Mouse (Mus musculus) heart, postnatal 0 days (tissue): ENCODE data around the gene Zfp541. TPM values are rescaled to one million over a fixed set of nuclear protein-coding genes. Genes with fewer than 3 reads are reported as not detected.

ENCODE experiments used
- ATAC-seq: fragments of 200-750 bp; cut with Nextera tagmentation; 2 replicates; pipeline ENCODE4 v1.8.0; 2017; ENCODE audit warnings: low read depth, moderate number of reproducible peaks, moderate library complexity; ENCODE audit not compliant: insufficient read depth
- DNase-seq: peaks from one replicate; pipeline ENCODE4 v3.0.0-alpha.2; 2016; ENCODE audit warnings: low spot score
- H3K27ac ChIP-seq: fragments of 300-500 bp; sonication (generic); 2 replicates; pipeline ENCODE4 v1.5.1; 2014; ENCODE audit warnings: low read depth, mild to moderate bottlenecking
- H3K27me3 ChIP-seq: fragments of 300-500 bp; sonication (generic); 2 replicates; pipeline ENCODE4 v1.6.1; 2014; ENCODE audit warnings: low read length, mixed read lengths; ENCODE audit not compliant: control insufficient read depth, insufficient read depth
- H3K36me3 ChIP-seq: fragments of 300-500 bp; sonication (generic); replicated peaks from 2 replicates; pipeline ENCODE4 v1.6.1; 2014; ENCODE audit warnings: low read length, mixed read lengths; ENCODE audit not compliant: control insufficient read depth, insufficient read depth
- H3K4me1 ChIP-seq: fragments of 300-500 bp; sonication (generic); 2 replicates; pipeline ENCODE4 v1.6.1; 2014; ENCODE audit warnings: antibody characterized with exemption; ENCODE audit not compliant: control insufficient read depth, insufficient read depth
- H3K4me2 ChIP-seq: fragments of 300-500 bp; sonication (generic); 2 replicates; pipeline ENCODE4 v1.6.1; 2014; ENCODE audit warnings: low read depth, mild to moderate bottlenecking, low read length, moderate library complexity
- H3K4me3 ChIP-seq: fragments of 300-500 bp; sonication (generic); 2 replicates; pipeline ENCODE4 v1.5.1; 2014; ENCODE audit warnings: low read depth, low read length
- H3K9ac ChIP-seq: fragments of 300-500 bp; sonication (generic); replicated peaks from 2 replicates; pipeline ENCODE4 v1.6.1; 2014; ENCODE audit warnings: low read depth, low read length, mixed read lengths
- H3K9me3 ChIP-seq: fragments of 300-500 bp; sonication (generic); replicated peaks from 2 replicates; pipeline ENCODE4 v1.6.1; 2016; ENCODE audit warnings: low read length; ENCODE audit not compliant: control insufficient read depth
- CTCF ChIP-seq: IDR thresholded peaks from 2 replicates; pipeline ENCODE4 v1.5.1; 2016; ENCODE audit warnings: antibody characterized with exemption, control low read depth, low read depth
- EP300 ChIP-seq: IDR thresholded peaks from 2 replicates; pipeline ENCODE4 v1.6.1; 2016; ENCODE audit warnings: antibody characterized with exemption, low read depth
- WGBS: fragments of 180-500 bp; shearing (Covaris S2); extraction: QIAGEN DNeasy Blood & Tissue Kit; methylation state at CpG from one replicate; pipeline ENCODE4 v1.1.7; 2014; 5-methylcytosine and 5-hydroxymethylcytosine counted together
- polyA plus RNA-seq: library from polyadenylated mRNA; unstranded; fragments of >200 nt; fragmentation: Nextera tagmentation; extraction: Ambion mirVana; gene quantifications from 2 replicates; pipeline ENCODE4 v1.2.1, GENCODE M21; 2015
- total RNA-seq: library from RNA; depleted of rRNA; stranded (reverse); fragments of >200 nt; gene quantifications from 2 replicates; pipeline ENCODE4 v1.2.3, GENCODE M21; 2014; ENCODE audit warnings: low replicate concordance

The Zfp541 gene
- total and polyA plus RNA-seq, 2 experiments from 2014 or later, result not detected

DNA sequence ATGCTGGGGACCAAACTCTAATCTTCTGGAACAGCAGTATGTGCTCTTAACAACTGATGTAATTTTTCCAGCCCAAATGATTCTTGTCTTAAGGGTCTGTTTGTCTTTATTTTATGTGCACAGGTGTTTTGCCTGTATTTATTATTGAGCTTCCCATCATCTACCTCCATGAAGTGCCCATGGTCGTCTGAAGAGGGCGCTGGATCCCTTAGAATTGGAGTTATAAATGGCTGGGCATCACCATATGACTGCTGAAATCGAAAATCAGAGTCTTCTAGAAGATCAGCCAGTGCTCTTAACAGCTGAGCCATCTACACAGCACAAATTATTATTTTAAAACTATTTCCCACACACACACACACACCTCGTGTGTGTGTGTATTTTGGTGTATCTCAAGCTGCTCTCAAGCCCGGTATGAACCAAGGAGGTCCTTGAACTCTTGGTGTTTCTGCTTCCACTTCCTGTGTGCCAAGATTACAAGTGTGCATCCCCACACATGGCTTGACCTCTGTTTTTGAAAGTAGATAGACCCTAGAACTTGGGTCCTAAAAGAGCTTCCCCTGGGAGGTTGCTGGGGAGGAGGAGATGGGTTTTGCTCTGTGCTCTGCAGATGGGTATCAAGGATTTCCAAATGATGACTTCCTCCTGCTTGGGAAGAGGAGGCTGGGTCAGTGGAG lies 5.0 kb upstream of the Zfp541 start:
- Histone ChIP-seq H3K27ac (no peak overlapping the region), H3K4me3 (no peak overlapping the region), H3K36me3 (no peaks in the 10 kb centered on the region), H3K4me1 (no peaks in the 10 kb centered on the region), H3K9ac (no peak overlapping the region), H3K9me3 (peaks cover 5% of the 10 kb centered on the region; the same call in 1 of the 2 replicates), H3K27me3 (peaks cover 9% of the 10 kb centered on the region), H3K4me2 (no peak overlapping the region)
- TF ChIP-seq CTCF (peak; percentile 43), EP300 (no peak)
- 23% methylated on average over 5 of the region's 5 CpGs for WGBS
- ATAC-seq (no peak), DNase-seq (no peak)

- H3K9me3 ChIP-seq, result peaks cover 5% of the 10 kb centered on the region; the same call in 1 of the 2 replicates
- no peak overlapping the region for H3K9ac ChIP-seq
- H3K36me3 ChIP-seq, result no peaks in the 10 kb centered on the region
- H3K4me1 ChIP-seq, result no peaks in the 10 kb centered on the region
- DNase-seq (no peak), ATAC-seq (no peak)
- TF ChIP-seq EP300, result no peak
- no peak for TF ChIP-seq CTCF
- peaks cover 15% of the 10 kb centered on the region for H3K27me3 ChIP-seq
- WGBS, result 41% methylated on average over 2 of the region's 2 CpGs
- H3K4me2 ChIP-seq, result no peak overlapping the region
- H3K27ac ChIP-seq, result no peak overlapping the region
- no peak overlapping the region for H3K4me3 ChIP-seq
Observed at GRCm38 (mm10) chr7:16057136-16057534, 4.5 kb upstream of the Zfp541 start.

DNA sequence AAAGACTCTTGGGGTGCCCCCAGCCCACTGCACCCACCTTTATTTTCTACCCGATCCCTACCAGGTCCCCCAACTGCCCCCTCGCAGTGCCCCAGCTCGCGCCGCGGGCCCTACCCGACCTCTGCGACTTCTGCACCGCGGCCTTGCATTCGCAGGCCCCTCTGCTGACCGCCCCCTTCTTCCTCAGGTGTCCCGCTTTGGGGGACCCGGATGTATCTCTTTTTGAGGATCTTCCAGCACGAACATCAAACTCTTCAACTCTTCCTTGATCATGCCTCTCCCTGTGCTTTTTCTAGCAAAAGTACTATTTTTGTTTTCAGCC lies 446 bp downstream of the Zfp541 start:
- H3K4me3 ChIP-seq, result no peak overlapping the region; the same call in 1 of the 2 replicates
- TF ChIP-seq EP300 (no peak), CTCF (no peak)
- WGBS, result 72% methylated on average over 15 of the region's 15 CpGs
- no peaks in the 10 kb centered on the region for H3K4me1 ChIP-seq
- no peaks in the 10 kb centered on the region for H3K36me3 ChIP-seq
- DNase-seq (no peak), ATAC-seq (no peak)
- H3K27ac ChIP-seq, result no peak overlapping the region
- no peak overlapping the region for H3K9ac ChIP-seq
- H3K9me3 ChIP-seq, result peaks cover 11% of the 10 kb centered on the region; the same call in 1 of the 2 replicates
- peaks cover 21% of the 10 kb centered on the region for H3K27me3 ChIP-seq
- H3K4me2 ChIP-seq, result no peak overlapping the region

DNA sequence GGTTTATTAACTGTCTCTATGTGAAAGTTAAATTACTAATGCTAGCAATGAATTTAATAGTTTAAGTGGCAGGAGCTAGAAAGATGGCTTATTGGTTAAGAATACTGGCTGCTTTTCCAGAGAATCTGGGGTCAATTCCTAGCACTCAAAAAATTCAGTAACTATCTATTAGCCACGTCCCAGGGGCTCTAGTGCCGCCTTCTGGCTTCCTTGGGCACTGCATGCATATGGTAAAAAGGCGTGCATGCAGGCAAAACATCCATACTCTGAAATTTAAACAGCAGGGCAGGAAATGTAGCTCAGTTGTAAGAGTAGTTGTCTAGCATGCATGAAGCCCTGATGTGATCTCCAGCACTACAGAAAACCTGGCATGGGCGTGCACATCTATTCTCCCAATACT lies 1.9 kb downstream of the Zfp541 start:
- Histone ChIP-seq H3K4me3 (no peak overlapping the region), H3K4me2 (no peak overlapping the region), H3K36me3 (no peaks in the 10 kb centered on the region), H3K9me3 (peaks cover 11% of the 10 kb centered on the region; the same call in 1 of the 2 replicates), H3K4me1 (no peaks in the 10 kb centered on the region), H3K27me3 (peaks cover 21% of the 10 kb centered on the region), H3K9ac (no peak overlapping the region), H3K27ac (no peak overlapping the region)
- DNase-seq (no peak), ATAC-seq (no peak)
- WGBS, result 30% methylated on average over 4 of the region's 4 CpGs
- TF ChIP-seq EP300 (no peak), CTCF (peak; percentile 21; the same call in 1 of the 2 replicates)

DNA sequence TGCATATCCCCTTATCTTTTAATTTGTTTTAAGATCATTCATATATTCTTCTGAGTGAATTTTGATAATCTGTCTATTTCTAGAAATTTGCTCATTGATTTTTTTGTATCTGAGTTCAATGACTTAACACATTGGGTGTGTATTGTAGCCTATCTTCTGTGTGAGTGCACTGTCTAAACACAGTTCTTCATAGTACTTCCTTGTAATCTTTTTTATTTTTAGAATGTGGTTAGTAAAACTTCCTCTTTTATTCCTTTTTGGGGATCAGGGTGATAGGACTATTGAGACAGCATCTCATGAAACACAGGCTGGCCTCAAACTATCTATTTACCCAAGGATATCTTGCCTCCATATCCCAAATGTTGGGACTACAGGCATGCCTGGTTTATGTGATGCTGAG lies 9.2 kb downstream of the Zfp541 start:
- ATAC-seq, result no peak
- Histone ChIP-seq H3K9me3 (no peaks in the 10 kb centered on the region), H3K36me3 (no peaks in the 10 kb centered on the region), H3K27ac (no peak overlapping the region), H3K4me2 (no peak overlapping the region), H3K4me3 (no peak overlapping the region), H3K9ac (no peak overlapping the region), H3K4me1 (no peaks in the 10 kb centered on the region), H3K27me3 (no peaks in the 10 kb centered on the region)
- no peak for DNase-seq
- TF ChIP-seq CTCF (no peak), EP300 (no peak)

GRCm38 (mm10) chr7:16071906-16072305 lies 10.3 kb downstream of the Zfp541 start:
- ATAC-seq (no peak), DNase-seq (no peak)
- H3K9me3 ChIP-seq, result no peaks in the 10 kb centered on the region
- no peaks in the 10 kb centered on the region for H3K36me3 ChIP-seq
- no peak overlapping the region for H3K9ac ChIP-seq
- TF ChIP-seq CTCF (no peak), EP300 (no peak)
- no peak overlapping the region for H3K4me3 ChIP-seq
- 62% methylated on average over 6 of the region's 6 CpGs for WGBS
- H3K27ac ChIP-seq, result no peak overlapping the region
- no peak overlapping the region for H3K4me2 ChIP-seq
- H3K27me3 ChIP-seq, result no peaks in the 10 kb centered on the region
- H3K4me1 ChIP-seq, result no peaks in the 10 kb centered on the region
